Mouse (Mus musculus) cerebellum, adult (tissue): Measurements from ENCODE around the gene Fam163b.

Experiments used
- ATAC-seq: cut with Nextera tagmentation; 2 replicates; pipeline ENCODE4 v1.9.2; 2017; ENCODE audit warnings: mild to moderate bottlenecking, moderate library complexity, mixed read lengths; ENCODE audit not compliant: insufficient number of reproducible peaks, low FRiP score, low TSS enrichment

The Fam163b gene

GRCm38 (mm10) chr2:27141950-27142693 is at the start of gene Fam163b:
Fam163b (minus strand) TSS chr2:27142491.
- peak; percentile 57; the same call in 1 of the 2 replicates for ATAC-seq

GRCm38 (mm10) chr2:27189994-27190393 is 47.7 kb upstream of the Fam163b start:
- ATAC-seq, result no peak

DNA sequence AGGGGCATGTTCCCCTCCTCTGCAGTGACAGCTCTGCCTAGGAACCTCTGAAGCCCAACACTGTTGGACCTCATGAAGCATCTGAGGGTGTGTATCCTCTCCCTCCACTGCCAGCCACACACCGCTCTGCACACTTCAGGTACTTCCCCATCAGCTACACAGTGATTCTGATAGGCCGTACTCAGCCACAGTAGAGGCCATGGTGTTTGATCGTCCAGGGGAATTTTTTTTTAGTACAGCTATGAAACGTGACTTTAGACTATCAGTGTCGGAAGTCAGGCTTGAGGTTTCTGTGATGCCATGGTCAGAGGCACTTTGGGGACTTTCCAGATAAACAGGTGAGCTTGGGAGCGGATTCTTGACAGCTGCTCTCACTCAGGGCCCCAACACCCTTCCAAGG is 45.2 kb upstream of the Fam163b start:
- no peak for ATAC-seq

GRCm38 (mm10) chr2:27183734-27184133 is 41.4 kb upstream of the Fam163b start:
- no peak for ATAC-seq

DNA sequence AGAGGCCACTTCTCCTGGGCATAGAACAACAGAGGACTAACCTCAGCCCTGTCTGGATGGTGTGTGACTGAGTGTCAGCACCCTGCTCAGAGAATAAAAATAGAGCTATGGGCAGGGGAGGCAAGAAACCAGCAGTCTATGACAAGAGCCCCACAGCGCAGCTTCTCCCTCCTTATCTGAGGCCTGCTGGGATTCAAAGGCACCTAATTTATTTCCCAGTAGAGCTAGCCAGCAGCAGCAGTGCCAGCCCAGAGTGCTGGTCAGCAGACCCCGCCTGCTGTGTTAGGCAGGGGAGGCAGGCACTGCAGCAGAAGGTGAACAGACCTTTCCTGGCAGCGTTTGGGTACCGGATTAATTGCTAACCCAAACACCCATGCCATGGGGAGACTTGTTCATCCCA is 39.6 kb upstream of the Fam163b start:
- ATAC-seq, result peak; percentile 20; the same call in 1 of the 2 replicates

DNA sequence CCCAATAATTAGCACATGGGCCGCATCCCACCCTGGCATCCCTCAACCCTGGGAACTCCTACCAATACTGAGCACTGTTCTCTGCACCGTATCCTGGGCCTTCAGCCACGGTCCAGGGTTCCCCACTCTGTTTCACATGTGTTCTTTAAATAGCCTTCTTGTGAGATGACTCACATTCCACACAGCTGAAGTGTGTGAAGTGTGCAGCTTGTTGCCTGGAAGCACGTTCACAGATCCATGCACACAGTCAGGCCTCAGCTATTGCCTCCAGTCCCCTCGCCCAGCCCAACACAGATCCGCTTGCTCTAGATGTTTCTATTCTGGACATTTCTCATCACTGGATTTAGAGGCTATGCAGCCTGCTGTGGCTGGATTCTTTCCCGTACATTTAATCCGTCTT is 36.8 kb upstream of the Fam163b start:
- ATAC-seq, result no peak

DNA sequence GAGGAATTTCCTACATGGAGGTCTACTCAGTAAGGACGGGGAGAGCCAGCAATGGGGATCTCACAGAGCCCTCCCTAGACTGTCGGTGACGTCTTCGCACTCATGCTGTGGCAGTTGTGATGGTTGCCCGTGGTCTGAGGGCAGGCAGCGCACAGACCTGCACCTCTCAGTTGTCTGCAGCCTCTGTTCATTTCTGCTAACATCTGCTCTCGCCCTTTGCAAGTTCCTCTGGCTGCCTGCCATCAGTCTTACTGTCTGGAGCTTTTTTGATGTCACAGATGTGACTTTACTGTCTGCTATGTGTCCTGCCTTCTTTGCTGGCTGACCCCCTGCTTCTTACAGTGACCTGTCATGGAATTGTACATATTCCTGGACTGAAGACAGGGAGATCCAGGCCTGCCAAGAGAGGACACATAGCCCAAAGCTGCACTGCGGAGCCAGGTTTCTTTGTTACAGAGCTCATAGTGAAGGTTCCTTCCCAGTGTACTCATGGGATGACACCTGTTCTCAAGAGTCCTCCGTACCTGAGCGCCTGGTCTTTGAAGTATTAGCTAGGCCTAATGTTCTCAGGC is 33.5 kb upstream of the Fam163b start:
- no peak for ATAC-seq

DNA sequence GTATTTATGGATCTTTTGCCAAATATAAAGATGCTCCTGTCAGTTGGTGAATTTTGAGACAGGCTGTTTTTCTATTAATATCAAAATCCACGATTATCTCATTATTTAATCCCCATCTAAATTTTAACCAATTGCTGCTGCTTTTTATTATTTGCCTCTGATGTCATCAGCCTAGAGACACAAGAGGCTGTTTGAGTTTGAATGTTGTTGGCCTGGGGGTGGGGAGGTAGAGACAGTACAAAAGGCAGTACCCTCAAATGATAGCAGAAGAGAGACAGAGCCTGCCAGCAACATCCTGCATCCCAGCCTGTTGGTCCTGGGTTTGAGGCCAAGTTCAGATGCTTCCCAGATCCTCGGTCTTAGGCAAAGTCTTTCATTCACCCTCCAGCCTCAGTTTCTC is 32.0 kb upstream of the Fam163b start:
- no peak for ATAC-seq

DNA sequence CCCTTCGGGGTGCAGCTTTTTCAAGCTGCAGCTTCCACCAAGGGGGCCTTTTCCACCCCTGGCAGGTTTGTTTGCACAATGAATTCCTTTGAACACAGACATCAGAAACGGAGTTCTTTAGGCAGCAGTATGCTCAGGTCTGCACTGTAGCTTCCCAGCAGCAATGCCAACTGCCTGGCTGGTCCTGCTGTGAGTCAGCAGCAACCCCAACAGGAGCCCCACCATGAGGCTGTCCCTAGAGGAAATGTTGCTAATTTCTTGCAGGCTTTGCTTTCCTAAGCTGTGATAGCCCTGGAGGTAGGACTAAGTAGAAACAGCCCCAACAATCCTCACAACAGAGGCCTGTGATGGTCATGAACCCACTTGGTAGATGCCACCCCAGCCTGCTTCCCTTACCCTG is 24.7 kb upstream of the Fam163b start:
- no peak for ATAC-seq

DNA sequence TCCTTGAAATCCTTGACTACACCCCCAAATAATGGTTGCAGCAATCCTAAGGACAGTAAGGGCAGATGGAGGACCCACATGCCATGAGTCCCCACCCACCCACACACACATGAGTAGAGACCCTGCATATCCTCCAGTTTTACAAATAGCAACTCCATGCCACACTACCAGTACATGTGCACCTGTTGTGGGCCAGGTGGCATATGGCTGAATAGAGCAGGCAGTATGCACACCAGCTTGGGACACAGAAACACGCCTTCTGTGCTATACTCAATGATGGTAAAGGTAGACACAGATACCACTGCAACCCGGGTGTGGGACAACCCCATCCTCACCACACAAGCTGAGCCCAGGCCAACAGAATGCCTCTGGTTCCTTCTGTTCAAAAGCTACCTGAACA is 23.8 kb upstream of the Fam163b start:
- ATAC-seq, result no peak

GRCm38 (mm10) chr2:27164796-27165590 is 22.7 kb upstream of the Fam163b start, which contains the start of gene Dbh:
Dbh (plus strand) TSS chr2:27165233.
- ATAC-seq, result no peak

DNA sequence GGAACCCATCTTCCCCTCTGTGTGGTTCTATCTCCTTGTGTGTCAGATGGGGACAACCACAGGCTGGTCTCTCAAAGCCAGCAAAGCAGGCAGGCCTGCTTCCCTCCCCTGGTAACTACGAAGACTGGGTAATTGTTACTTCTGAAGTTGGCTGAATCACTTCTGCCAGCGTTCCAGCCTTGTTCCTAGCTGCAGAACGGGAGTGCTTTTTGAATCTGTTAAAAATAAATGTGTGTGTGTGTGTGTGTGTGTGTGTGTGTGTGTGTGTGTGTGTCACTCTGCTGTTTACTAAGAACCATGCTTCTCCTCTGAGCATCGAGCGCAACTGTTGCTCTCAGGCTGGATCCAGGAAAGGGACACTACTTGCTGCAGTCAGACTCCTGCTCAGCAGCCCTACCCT is 21.6 kb upstream of the Fam163b start:
- ATAC-seq, result no peak

DNA sequence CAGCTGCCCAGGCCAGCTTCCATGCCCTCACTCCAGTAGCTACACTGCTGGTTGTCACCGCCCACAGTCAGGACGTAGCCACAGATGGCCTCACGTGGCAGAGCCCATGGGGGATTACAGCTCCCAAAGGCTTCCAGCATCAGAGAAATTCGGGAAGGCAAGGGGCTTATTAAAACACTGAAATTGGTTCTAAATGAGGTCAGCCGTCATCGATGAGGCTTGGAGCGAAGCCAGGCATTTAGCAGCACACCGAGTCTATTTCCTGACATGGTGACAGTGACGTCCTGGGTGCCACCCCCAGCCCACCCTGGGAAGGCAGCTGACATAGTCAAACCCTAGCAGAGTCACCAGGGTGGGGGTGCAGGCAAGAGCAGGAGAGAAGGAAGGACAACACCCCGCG is 20.4 kb upstream of the Fam163b start:
- no peak for ATAC-seq

- no peak for ATAC-seq
Observed at GRCm38 (mm10) chr2:27161526-27161925, 19.2 kb upstream of the Fam163b start.

DNA sequence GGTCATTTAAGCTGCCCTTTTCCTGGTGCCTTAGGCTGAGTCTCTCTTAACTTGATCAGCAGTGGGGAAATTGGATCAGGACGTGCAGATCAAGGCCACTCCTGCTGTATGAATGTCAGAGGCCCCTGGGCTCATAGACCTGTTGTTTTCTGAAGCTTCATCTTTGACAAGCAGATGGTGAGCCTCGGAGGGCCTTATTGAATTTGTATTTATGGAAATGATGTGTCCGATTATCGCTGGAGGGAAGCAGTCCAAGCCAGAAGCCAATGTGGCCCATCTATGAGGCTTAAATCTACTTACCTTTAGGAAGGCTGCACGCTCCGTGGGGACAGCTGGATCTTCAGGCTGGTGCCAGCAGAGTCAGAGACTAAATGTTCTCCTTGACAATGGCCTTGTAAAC is 14.3 kb upstream of the Fam163b start:
- ATAC-seq, result no peak

DNA sequence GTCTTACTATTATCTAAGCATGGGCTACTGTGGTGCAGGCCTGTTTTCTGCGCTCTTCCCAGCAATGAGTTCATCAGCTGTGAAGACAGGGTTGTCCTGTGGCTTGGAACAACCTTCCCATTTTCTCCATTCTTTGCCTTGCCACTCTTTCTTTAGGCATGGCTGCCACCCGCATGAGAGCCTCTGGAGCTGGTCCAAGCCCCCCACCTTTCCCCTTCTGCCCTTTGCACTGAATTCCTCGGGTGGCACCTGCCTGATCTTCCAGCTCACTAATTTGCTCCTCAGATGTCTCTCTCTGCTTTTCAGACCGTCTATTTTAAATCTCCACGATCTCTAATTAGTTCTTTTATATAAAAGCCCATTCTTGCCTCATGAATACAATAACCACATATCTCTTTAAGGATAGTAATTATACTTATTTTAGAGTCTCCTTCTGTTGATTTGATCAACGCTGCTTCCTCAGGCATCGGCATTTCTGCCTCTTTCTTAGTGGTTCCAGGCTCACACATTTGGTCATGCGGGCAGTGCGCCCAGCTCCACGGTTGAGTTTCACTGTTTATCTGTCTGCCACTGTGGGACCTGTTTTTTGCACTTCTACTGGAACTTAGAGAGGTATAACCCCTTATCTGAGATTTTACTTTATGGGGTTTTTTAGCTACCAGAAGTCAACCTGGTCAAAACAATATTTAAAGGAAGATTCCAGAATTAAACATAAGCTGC is 12.3 kb upstream of the Fam163b start:
- no peak for ATAC-seq

GRCm38 (mm10) chr2:27149457-27149856 is 7.2 kb upstream of the Fam163b start:
- ATAC-seq, result no peak

DNA sequence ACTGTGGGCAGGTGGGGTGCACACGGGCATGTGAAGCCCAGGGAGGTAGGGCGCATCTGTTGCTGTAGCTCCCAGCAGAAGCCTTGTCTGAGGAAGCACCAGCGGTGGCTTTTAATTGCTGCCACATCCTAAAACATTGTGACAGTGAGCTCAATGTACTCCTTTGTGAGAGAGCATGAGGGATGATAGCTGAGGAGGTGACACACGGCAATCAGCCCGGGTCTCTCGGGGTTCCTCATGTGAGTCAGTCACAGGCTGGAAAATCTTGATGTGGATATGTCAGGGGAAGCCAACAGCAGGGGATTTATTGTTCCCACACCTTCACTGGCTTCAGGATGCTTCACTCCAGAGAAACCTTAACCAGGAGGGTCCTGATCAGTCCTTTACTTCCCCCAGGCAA is 4.5 kb upstream of the Fam163b start:
- ATAC-seq, result no peak

- no peak for ATAC-seq
Observed at GRCm38 (mm10) chr2:27144957-27145356, 2.7 kb upstream of the Fam163b start.

DNA sequence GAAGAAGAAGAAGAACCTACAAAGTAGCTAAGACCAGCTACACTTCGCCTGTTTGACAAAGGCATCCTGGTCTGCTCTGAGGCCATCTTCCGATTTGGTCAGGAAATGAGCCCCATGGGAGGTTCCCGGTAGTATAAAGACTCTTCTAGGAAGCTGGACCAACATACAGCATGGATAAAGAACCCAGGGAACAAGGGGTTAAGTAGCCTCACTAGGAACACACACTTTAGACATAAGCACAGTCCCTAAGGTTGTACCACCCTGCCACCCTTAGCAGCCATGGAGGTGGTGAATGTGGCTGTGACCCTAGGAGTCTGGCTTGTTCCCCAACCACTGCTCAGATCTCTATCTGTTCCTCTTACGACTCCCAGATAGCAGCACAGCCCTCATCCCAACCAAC is 3.9 kb downstream of the Fam163b start:
- ATAC-seq, result no peak

DNA sequence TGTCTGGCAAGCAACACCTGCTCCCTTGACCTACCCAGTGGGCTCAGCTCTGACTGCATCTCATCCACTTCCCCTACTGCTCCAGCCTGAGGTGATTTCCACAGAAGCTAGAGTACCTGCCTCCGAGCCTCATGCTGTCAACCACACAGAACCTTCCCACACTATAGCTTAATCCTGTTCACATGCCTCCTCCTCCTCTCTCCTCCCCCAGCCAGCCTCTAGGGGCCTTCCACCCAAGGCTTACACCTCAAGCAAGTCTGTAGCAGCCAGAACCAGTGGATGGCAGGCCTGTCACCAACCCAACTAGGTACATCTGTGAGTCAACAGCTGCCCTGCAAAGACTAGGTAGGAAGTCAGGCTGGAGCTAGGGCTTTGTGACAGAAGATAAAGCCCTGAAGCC is 5.5 kb downstream of the Fam163b start:
- no peak for ATAC-seq
